Mouse (Mus musculus) lung, adult 2 months (tissue): ENCODE measurements around the gene Nrtn. TPM values are rescaled to one million over a fixed set of nuclear protein-coding genes. Genes with fewer than 3 reads are reported as not detected.

Source experiments
- DNase-seq: peaks from one replicate; pipeline ENCODE4 v3.0.0; 2022
- H3K4me1 ChIP-seq: fragments of 200-500 bp; 2 replicates; pipeline ENCODE4 v1.6.1; 2011; ENCODE audit warnings: low read length; ENCODE audit not compliant: control insufficient read depth, insufficient read depth
- H3K4me3 ChIP-seq: fragments of 200-500 bp; replicated peaks from 2 replicates; pipeline ENCODE3; 2011; ENCODE audit warnings: low read depth, mild to moderate bottlenecking, control low read depth, low read length; ENCODE audit errors: extremely low read depth
- CTCF ChIP-seq: fragments of 200-500 bp; IDR thresholded peaks from 2 replicates; pipeline ENCODE4 v1.5.1; 2011; ENCODE audit warnings: mild to moderate bottlenecking, low read length, control low read depth; ENCODE audit not compliant: insufficient read depth
- POLR2A ChIP-seq: fragments of 200-500 bp; IDR thresholded peaks from 2 replicates; pipeline ENCODE4 v1.6.1; 2011; ENCODE audit warnings: low read depth, mild to moderate bottlenecking, control low read depth, low read length, borderline replicate concordance; ENCODE audit errors: extremely low read depth
- WGBS: fragments of 180-500 bp; shearing (Covaris S2); methylation state at CpG from one replicate; pipeline ENCODE4 v1.1.7; 2018; 5-methylcytosine and 5-hydroxymethylcytosine counted together
- polyA plus RNA-seq: library from polyadenylated mRNA; depleted of rRNA; stranded (reverse); fragments of >200 nt; gene quantifications from 2 replicates; pipeline ENCODE4 v1.2.3, GENCODE M21; 2012

The Nrtn gene
- polyA plus RNA-seq, 1 experiment = 17.3 TPM

DNA sequence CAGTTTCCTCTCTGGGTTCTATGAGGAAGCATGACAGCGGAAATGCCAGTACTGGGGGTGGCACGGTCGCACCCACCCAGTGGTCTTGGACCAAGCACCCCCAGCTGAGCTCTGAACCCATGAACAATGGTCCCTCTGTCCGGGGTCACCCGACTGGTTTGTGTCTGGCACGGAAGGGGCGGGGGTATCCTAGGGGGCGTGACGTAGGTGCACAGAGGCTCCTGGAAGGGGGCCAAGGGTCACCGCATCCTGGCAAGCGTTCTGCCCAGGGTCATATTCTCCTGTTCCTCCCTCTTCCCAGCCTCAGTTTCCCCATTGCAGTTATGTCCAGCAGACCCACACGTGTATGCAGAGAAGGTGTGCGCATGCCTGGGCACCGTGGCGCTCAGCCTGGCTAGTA lies 3.9 kb downstream of the Nrtn start:
- TF ChIP-seq POLR2A (no peak), CTCF (no peak)
- no peak overlapping the region for H3K4me3 ChIP-seq
- DNase-seq = no peak
- no peaks in the 10 kb centered on the region; the same call in 1 of the 2 replicates for H3K4me1 ChIP-seq
- 20% methylated on average over 15 of the region's 15 CpGs for WGBS

DNA sequence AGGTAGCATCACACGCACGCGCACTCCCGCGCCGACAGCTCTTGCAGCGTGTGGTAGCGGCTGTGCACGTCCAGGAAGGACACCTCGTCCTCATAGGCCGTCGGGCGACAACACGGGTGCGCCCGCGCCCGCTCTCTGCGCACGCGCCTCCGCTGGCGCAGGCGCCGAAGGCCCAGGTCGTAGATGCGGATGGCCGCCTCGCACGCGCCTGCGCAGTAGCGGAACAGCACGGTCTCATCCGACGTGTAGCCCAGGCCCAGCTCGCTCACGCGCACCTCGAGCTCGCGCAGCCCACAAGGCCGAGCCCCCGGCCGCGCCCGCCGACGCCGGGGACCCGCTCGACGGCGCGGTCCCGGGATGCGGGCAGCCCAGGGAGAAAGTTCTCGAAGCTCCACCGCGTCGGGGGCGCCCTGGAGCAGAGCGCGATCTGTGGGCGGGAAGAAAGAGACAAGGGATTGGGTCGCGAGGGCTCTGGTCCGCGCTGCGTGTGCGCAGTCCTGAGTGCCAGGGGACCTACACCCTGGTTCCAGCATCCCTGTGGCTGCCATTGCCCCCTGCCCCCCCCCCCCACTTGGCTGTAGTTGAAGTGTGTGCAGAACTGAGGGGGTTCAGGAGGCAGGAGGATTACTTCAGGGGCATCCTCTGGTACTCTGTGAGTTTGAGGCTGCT lies 5.8 kb downstream of the Nrtn start:
- Histone ChIP-seq H3K4me1 (no peaks in the 10 kb centered on the region), H3K4me3 (peak overlapping the region; percentile 7)
- no peak for DNase-seq
- WGBS = 41% methylated on average over 71 of the region's 71 CpGs
- TF ChIP-seq CTCF = no peak
- peak; percentile 50; the same call in 1 of the 2 replicates for TF ChIP-seq POLR2A

DNA sequence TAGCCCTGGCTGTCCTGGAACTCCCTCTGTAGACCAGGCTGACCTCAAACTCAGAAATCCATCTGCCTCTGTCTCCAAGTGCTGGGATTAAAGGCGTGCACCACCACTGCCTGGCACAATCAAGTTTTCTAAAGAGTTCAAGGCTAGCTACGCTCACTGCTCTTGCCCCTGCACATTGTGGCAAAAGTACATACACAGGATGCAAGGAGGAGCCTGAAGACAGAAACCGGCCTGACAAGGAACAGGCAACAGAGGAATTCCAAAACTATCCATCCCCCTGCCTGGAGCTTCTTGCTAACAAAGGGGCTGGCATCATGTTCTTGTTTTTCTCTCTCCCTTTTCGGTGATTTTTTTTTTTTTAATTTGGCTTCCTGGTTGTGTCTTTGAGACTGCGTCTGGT lies 13.2 kb downstream of the Nrtn start:
- 31% methylated on average over 5 of the region's 5 CpGs for WGBS
- TF ChIP-seq POLR2A (no peak), CTCF (no peak)
- no peak for DNase-seq
- H3K4me1 ChIP-seq = no peaks in the 10 kb centered on the region
- no peak overlapping the region for H3K4me3 ChIP-seq

DNA sequence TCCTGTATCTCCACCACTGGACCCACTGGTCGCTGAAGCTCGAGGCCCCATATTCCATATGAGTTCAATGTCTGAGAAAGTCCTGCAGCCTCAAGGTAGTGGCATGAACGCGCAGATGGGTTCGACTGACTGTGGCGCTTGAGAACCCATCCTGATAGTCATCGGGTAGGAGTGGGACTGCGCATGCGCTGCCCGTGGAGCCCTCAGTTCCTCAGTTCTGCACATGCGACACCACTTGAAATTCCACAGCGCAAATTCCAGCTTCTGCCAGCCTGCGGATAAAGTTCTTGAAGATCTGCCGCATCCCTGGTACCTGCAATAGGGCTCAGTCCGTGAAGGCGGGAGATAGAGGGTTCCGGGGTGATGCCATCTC lies 16.6 kb downstream of the Nrtn start:
- Histone ChIP-seq H3K4me1 (no peaks in the 10 kb centered on the region), H3K4me3 (no peak overlapping the region)
- WGBS = 70% methylated on average over 17 of the region's 17 CpGs
- TF ChIP-seq CTCF (no peak), POLR2A (no peak)
- DNase-seq = no peak

DNA sequence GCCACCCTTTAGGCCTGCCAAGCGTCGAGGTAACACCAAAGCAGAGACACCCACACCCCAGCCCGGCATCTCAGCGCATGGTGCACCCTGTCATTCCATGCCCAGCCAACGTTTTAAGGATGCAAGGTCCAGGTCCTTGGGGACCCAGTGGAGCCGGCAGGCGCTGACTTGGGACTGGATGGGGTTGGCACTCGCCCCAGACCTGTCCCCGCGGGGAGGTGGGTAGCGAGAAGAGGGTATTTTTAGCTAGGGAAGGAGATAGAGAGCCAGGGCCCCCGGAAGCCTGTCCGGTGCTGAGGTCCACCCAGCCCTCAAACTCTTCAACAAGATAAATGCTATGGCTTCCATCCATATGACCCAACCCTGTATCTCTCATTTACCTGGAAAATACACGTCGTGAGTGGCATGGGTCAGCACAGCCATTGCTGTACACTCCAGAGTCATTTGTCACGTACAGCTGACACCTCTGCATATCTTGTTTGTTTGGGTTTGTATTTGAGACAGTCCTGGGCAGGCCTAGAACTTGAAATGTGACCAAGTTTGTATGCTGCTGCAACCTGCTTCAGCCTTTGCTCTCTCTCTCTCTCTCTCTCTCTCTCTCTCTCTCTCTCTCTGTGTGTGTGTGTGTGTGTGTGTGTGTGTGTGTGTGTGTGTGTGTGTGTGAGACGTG lies 17.1 kb downstream of the Nrtn start:
- DNase-seq = no peak
- 72% methylated on average over 17 of the region's 17 CpGs for WGBS
- TF ChIP-seq CTCF = no peak
- TF ChIP-seq POLR2A = no peak
- no peak overlapping the region for H3K4me3 ChIP-seq
- H3K4me1 ChIP-seq = no peaks in the 10 kb centered on the region

DNA sequence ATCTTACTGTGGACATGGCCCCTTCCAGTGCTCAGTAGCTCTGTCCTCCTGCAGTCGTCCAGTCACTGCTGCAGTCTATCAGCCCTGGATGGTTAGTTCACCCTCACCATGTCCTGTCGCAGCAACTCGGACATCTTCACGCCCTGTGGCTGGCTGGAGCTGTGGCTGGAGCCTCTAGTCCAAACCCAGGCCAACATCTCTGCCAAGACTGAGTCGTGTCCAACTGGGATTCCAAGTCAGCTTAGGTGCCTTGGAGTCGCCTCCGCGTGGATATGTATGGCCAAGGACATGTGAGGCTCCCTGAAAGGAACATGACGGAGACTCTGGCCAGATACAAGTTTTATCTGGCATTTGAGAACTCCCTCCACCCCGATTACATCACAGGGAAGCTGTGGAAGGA lies 19.1 kb downstream of the Nrtn start:
- DNase-seq = no peak
- no peaks in the 10 kb centered on the region for H3K4me1 ChIP-seq
- WGBS = 71% methylated on average over 10 of the region's 10 CpGs
- H3K4me3 ChIP-seq = no peak overlapping the region
- no peak for TF ChIP-seq POLR2A
- TF ChIP-seq CTCF = no peak

DNA sequence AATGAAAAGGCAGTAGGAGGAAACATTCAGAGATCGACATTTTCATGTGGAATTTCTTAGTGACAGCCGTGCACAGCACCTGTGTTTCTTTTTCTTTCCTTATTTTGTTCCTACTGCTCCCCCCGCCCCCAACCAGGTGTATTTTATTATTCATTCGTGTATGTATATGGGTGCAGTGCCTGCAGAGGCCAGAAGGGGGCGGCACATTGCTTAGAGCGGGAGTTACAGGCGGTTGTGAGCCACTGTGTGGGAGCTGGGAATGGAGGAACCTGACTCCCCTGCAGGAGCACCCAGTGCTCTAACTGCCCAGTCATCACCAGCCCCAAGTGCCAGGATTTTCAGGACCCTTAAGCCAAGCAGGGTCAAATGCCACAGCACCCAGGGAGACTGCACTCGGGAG lies 20.8 kb downstream of the Nrtn start:
- no peaks in the 10 kb centered on the region for H3K4me1 ChIP-seq
- TF ChIP-seq POLR2A = no peak
- TF ChIP-seq CTCF = peak; percentile 30; the same call in 1 of the 2 replicates
- no peak overlapping the region for H3K4me3 ChIP-seq
- WGBS = 46% methylated on average over 8 of the region's 8 CpGs
- no peak for DNase-seq

DNA sequence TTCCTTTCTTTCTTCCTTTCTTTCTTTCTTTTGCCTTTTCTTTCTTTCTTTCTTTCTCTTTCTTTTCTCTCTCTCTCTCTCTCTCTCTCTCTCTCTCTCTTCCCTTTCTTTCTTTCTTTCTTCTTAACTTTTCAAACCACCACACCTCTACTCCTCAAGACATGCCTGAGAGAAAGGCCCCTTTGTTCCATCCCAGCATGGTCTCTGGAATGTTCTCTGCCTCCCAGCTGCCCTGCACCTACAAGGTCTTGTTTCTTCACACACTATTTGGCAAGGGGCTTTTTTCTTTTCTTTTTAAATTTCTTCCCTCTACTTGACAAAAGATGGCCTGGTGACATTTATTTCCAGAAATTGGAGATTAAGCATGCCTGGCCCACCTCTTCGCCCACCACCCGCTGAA lies 27.7 kb downstream of the Nrtn start:
- no peak for DNase-seq
- no peaks in the 10 kb centered on the region for H3K4me1 ChIP-seq
- TF ChIP-seq CTCF (no peak), POLR2A (no peak)
- H3K4me3 ChIP-seq = no peak overlapping the region
- 68% methylated on average over 2 of the region's 2 CpGs for WGBS

DNA sequence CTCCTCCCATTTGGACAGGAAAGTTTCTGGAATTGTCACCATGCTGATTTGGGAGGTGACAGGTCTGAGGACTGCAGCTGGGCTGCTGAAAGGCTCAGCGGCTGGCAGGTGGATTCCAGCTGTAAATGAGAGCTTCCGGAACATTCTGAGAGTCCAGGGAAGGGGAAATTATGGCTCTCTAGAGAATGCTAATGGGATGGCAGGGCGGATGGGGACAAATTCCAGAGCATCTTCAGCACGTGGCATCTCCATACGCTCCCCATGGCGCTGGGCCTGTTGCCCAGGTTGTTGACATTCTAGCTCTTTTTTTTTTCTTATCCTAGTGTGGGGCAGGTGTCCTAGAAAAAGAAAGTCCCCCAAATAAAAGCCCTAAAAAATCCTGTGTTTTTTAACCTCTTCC lies 28.2 kb downstream of the Nrtn start:
- no peak for DNase-seq
- Histone ChIP-seq H3K4me1 (no peaks in the 10 kb centered on the region), H3K4me3 (no peak overlapping the region)
- TF ChIP-seq CTCF (no peak), POLR2A (no peak)
- 46% methylated on average over 6 of the region's 6 CpGs for WGBS

DNA sequence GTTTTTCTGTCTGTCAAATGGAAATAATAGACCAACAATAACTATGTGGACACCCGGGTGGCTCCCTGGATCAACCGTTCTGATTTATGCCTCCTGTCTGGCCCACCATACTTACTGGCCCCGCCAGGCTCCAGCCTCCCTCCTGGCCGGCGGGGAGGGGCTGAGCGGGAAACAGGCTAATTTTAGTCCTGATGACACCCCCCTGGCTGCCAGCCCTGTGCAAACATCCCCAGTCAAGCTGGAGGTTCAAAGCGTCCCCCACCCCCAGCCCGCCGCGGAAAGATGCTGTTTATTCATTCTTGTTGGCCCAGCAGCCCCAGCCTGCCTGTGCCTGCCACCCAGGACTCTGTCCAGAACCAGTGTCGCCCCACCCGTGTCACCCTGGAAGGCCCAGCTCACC lies 29.2 kb downstream of the Nrtn start:
- no peaks in the 10 kb centered on the region for H3K4me1 ChIP-seq
- WGBS = 6% methylated on average over 12 of the region's 12 CpGs
- TF ChIP-seq POLR2A (no peak), CTCF (no peak)
- no peak for DNase-seq
- no peak overlapping the region for H3K4me3 ChIP-seq
